Mouse (Mus musculus) forebrain, postnatal 0 days (tissue): ENCODE measurements around the gene Pigp. TPM values are rescaled to one million over a fixed set of nuclear protein-coding genes. Genes with fewer than 3 reads are reported as not detected.

ENCODE experiments used
- ATAC-seq: fragments of 200-750 bp; cut with Nextera tagmentation; 2 replicates; pipeline ENCODE4 v1.8.0; 2017; ENCODE audit warnings: mild to moderate bottlenecking, moderate library complexity
- DNase-seq: peaks from one replicate; pipeline ENCODE4 v3.0.0-alpha.2; 2015
- H3K27ac ChIP-seq: fragments of 300-500 bp; sonication (generic); 2 replicates; pipeline ENCODE4 v1.5.1; 2014; ENCODE audit warnings: low read depth, mild to moderate bottlenecking, antibody characterized with exemption, low read length, moderate library complexity, mixed read lengths
- H3K27me3 ChIP-seq: fragments of 300-500 bp; sonication (generic); 2 replicates; pipeline ENCODE4 v1.6.1; 2014; ENCODE audit warnings: mild to moderate bottlenecking, low read length, mixed read lengths; ENCODE audit not compliant: insufficient read depth
- H3K36me3 ChIP-seq: fragments of 300-500 bp; sonication (generic); 2 replicates; pipeline ENCODE4 v1.6.1; 2014; ENCODE audit warnings: mild to moderate bottlenecking, moderate library complexity; ENCODE audit not compliant: insufficient read depth
- H3K4me1 ChIP-seq: fragments of 300-500 bp; sonication (generic); 2 replicates; pipeline ENCODE4 v1.6.1; 2014; ENCODE audit warnings: antibody characterized with exemption; ENCODE audit not compliant: insufficient read depth
- H3K4me2 ChIP-seq: fragments of 300-500 bp; sonication (generic); 2 replicates; pipeline ENCODE4 v1.6.1; 2014; ENCODE audit warnings: low read depth, mild to moderate bottlenecking, moderate library complexity
- H3K4me3 ChIP-seq: fragments of 300-500 bp; sonication (generic); 2 replicates; pipeline ENCODE4 v1.5.1; 2014; ENCODE audit warnings: low read depth, low read length, mixed read lengths
- H3K9ac ChIP-seq: fragments of 300-500 bp; sonication (generic); 2 replicates; pipeline ENCODE4 v1.6.1; 2014; ENCODE audit warnings: mild to moderate bottlenecking
- H3K9me3 ChIP-seq: fragments of 300-500 bp; sonication (generic); 2 replicates; pipeline ENCODE4 v1.6.1; 2016; ENCODE audit warnings: low read length
- CTCF ChIP-seq: sonication (generic); IDR thresholded peaks from 2 replicates; pipeline ENCODE4 v1.5.1; 2016; ENCODE audit warnings: antibody characterized with exemption, control low read depth, low read depth
- WGBS: fragments of 180-500 bp; shearing (Covaris S2); extraction: QIAGEN DNeasy Blood & Tissue Kit; methylation state at CpG from one replicate; pipeline ENCODE4 v1.1.7; 2014; 5-methylcytosine and 5-hydroxymethylcytosine counted together
- polyA plus RNA-seq: library from polyadenylated mRNA; unstranded; fragments of >200 nt; fragmentation: Nextera tagmentation; extraction: Ambion mirVana; gene quantifications from 2 replicates; pipeline ENCODE4 v1.2.1, GENCODE M21; 2015
- total RNA-seq: library from RNA; depleted of rRNA; stranded (reverse); fragments of >200 nt; gene quantifications from 2 replicates; pipeline ENCODE4 v1.2.3, GENCODE M21; 2014; rRNA removed

Pigp gene
- total RNA-seq (87.1 and 88.3 TPM in 2 replicates), polyA plus RNA-seq (133 and 151 TPM in 2 replicates)

DNA sequence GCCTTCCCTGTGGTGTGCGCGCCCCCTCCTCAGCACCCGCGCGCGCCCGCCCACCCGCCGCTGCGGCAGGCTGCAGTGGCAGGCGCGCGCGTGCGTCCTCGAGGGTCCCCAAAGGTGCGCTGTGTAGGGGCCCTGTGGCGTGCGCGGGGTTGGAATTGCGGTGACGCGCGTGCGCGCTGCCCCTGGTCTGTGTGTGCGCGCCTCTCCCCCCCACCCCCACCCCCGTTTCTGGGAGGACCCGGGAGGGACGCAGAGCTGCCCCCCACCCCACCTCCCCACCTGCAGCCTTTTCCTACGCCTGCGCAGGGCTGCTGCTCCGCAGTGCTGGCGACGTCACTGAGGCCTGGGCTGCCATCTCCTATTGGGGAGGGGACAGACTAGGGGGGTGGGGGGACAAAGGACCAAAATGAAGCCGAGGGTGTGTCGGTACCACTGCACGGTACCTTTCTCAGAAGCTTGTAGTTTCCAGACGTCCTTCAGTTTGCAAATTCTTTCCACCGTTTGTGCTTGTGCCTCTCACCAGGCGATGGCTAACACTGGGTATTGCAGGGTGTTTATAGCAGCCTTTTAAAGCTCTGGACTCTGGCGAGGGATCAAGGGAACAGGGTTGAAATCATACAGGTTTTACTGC, at the start of gene Pigp:
Gene Pigp (minus strand): TSS at position 542 of the 631 bp plus-strand sequence.
- ATAC-seq (peak; percentile 87), DNase-seq (peak; percentile 92)
- Histone ChIP-seq H3K36me3 (no peaks in the 10 kb centered on the region), H3K4me2 (peak within 1 kb of the TSS; percentile 72), H3K27ac (peak within 1 kb of the TSS; percentile 100), H3K9me3 (no peaks in the 10 kb centered on the region), H3K4me1 (peaks cover 20% of the 10 kb centered on the region; the same call in 1 of the 2 replicates), H3K27me3 (no peaks in the 10 kb centered on the region), H3K4me3 (peak within 1 kb of the TSS; percentile 99), H3K9ac (peak within 1 kb of the TSS; percentile 100)
- peak; percentile 44 for TF ChIP-seq CTCF
- under 1% methylated on average over 30 of the region's 43 CpGs for WGBS

DNA sequence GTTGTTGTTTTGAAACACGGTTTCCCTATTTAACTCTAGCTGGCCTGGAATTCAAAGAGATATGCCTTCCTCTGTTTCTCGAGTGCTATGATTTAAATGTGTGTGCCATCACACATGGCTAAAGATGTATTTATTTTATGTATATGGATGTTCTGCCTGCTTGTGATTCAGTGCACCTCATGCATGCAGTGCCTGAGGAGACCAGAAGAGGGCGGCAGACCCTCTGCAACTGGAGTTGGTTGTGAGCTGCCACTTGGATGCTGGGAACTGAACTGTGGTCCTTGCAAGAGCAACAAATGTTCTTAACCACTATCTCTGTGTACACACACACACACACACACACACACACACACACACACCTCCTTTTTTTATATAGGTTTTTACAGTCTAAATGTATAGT, 48.9 kb upstream of the Pigp start:
- TF ChIP-seq CTCF = peak; percentile 51
- no peak overlapping the region for H3K27ac ChIP-seq
- H3K9me3 ChIP-seq = no peaks in the 10 kb centered on the region
- H3K27me3 ChIP-seq = no peaks in the 10 kb centered on the region
- no peak overlapping the region for H3K4me3 ChIP-seq
- WGBS = over 99% methylated on average over 3 of the region's 3 CpGs
- no peaks in the 10 kb centered on the region for H3K4me1 ChIP-seq
- H3K36me3 ChIP-seq = peaks cover 73% of the 10 kb centered on the region
- DNase-seq (no peak), ATAC-seq (no peak)
- no peak overlapping the region for H3K4me2 ChIP-seq
- no peak overlapping the region for H3K9ac ChIP-seq

DNA sequence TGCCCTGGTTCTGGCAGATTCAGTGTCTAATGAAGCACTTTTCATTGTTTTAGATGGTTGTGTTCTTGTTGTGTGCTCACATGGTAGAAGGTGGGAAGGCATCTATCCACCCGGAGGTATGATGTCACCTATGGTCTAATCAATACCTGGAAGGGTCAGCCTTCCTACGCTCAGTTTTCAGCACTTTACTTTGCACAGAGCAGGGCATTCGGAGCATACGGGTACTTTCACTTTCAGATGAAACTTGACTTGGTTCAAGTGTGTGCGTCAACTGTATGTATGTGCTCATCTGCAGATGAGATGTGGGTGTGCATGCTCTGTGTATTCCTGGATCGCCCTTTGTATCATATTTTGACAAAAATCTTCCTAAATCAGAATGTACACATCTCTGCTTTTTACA, 42.5 kb upstream of the Pigp start:
- Histone ChIP-seq H3K4me3 (no peak overlapping the region), H3K27me3 (no peaks in the 10 kb centered on the region), H3K36me3 (peaks cover 38% of the 10 kb centered on the region), H3K4me1 (no peaks in the 10 kb centered on the region), H3K9me3 (no peaks in the 10 kb centered on the region), H3K27ac (no peak overlapping the region), H3K9ac (no peak overlapping the region), H3K4me2 (no peak overlapping the region)
- ATAC-seq (no peak), DNase-seq (no peak)
- WGBS = 96% methylated on average over 6 of the region's 6 CpGs
- TF ChIP-seq CTCF = no peak

DNA sequence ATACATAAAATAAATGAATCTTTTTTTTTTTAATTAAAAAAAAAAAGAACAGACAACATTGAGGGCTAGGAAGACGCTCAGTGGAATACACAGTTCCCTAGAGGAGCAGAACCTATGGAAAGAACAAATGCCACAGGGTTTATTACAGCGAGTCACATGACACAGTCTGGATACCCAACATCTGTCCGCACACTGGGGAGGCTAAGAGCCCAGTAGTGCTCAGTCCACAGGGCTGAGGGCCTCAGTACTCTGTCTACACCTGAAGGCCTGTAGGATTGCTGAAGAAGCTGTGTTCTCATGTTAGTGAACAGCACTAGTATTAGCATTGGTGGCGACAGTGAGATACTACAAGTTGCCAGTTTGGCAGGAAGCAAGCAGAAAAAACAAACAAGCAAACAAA, 41.1 kb upstream of the Pigp start:
- no peak for ATAC-seq

DNA sequence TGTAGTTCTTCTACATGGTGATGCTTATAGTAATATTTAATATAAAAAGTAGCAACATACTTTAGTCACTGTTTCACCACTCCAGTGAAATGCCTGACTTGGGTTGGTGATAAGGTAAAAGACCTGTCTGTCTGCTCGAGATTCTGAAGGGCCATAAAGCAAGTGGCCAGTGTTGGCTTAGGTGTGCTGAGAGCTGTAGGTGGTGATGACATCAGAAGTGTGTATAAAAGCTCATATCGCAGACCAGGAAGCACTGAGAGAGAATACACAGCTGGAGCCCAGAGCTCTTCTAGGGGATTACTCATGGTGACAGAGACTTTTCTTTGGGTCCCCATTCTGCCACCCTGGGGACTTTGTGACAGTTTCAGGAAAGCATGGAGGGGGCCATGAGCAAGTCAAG, 40.6 kb upstream of the Pigp start:
- WGBS = 92% methylated on average over 2 of the region's 2 CpGs
- Histone ChIP-seq H3K9ac (no peak overlapping the region), H3K27me3 (no peaks in the 10 kb centered on the region), H3K9me3 (no peaks in the 10 kb centered on the region), H3K36me3 (peaks cover 26% of the 10 kb centered on the region), H3K27ac (no peak overlapping the region), H3K4me1 (no peaks in the 10 kb centered on the region), H3K4me2 (no peak overlapping the region), H3K4me3 (no peak overlapping the region)
- no peak for TF ChIP-seq CTCF
- no peak for ATAC-seq
- no peak for DNase-seq

More for the DNA sequence above, 41.1 kb upstream of the Pigp start:
- no peak overlapping the region for H3K4me3 ChIP-seq
- H3K9me3 ChIP-seq = no peaks in the 10 kb centered on the region
- peak; percentile 33; the same call in 1 of the 2 replicates for TF ChIP-seq CTCF
- peaks cover 30% of the 10 kb centered on the region for H3K36me3 ChIP-seq
- 95% methylated on average over 4 of the region's 4 CpGs for WGBS
- H3K9ac ChIP-seq = no peak overlapping the region
- no peaks in the 10 kb centered on the region for H3K27me3 ChIP-seq
- H3K4me1 ChIP-seq = no peaks in the 10 kb centered on the region
- no peak overlapping the region for H3K27ac ChIP-seq
- H3K4me2 ChIP-seq = no peak overlapping the region
- no peak for DNase-seq

DNA sequence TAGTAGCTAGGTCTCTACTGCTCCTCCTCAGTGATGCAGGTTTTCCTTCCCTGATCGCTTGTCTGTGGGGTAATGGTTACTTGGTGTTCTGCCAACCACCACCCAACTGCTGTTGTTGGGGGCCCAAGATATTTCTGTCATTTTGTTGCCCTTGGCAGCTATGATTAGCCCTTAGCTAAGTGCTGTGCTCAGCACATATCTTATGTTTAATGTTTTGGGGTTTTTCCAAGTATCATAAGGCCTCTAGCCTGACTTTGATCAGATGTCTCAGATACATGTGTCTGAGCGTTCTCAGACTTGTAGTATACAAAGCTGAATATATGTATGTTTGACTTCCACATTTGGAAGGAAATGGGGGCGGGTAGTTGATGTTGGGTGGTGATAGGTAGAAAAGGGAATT, 39.6 kb upstream of the Pigp start:
- H3K27ac ChIP-seq = no peak overlapping the region
- no peak for DNase-seq
- ATAC-seq = no peak
- no peaks in the 10 kb centered on the region for H3K27me3 ChIP-seq
- H3K4me2 ChIP-seq = no peak overlapping the region
- no peaks in the 10 kb centered on the region for H3K4me1 ChIP-seq
- no peak overlapping the region for H3K4me3 ChIP-seq
- 80% methylated on average over 3 of the region's 3 CpGs for WGBS
- H3K9me3 ChIP-seq = no peaks in the 10 kb centered on the region
- peaks cover 29% of the 10 kb centered on the region for H3K36me3 ChIP-seq
- TF ChIP-seq CTCF = no peak
- H3K9ac ChIP-seq = no peak overlapping the region

DNA sequence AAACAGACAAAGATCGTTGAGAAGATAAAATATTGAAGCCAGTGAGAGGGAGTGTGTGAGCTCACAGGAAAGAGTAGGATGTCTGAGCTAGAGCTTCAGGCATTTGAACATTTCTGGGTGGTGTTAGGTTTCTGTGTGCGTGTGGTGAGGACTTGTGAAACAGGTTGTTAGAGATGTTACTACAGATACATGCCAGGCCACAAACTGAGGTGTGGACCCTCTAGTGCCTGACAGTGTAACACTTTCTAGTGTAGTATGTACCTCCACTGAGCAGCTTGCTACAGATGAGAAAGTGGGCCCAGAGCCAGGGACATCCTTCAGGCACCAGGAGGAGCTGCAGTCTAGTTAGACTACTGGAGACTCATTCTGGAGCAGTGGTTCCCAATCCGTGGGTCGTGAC, 30.5 kb upstream of the Pigp start:
- H3K27ac ChIP-seq = no peak overlapping the region
- ATAC-seq (no peak), DNase-seq (no peak)

More for the DNA sequence above, 30.5 kb upstream of the Pigp start:
- 83% methylated on average over 4 of the region's 4 CpGs for WGBS
- Histone ChIP-seq H3K9me3 (no peaks in the 10 kb centered on the region), H3K27me3 (no peaks in the 10 kb centered on the region), H3K4me3 (no peak overlapping the region), H3K4me2 (no peak overlapping the region), H3K36me3 (peaks cover 22% of the 10 kb centered on the region), H3K9ac (no peak overlapping the region), H3K4me1 (no peaks in the 10 kb centered on the region)
- TF ChIP-seq CTCF = no peak
